Mouse (Mus musculus) cerebellum, postnatal 14 days (tissue): ENCODE results near the gene Hyal2.
A peak's percentile ranks its signal among the peaks of the same experiment; 100 is the strongest.

Experiments used
- DNase-seq, 2 experiments: peaks; one replicate each; pipeline ENCODE4 v3.0.0; 2021; ENCODE audit warnings: mixed read lengths in 2 of 2

Hyal2 gene

DNA sequence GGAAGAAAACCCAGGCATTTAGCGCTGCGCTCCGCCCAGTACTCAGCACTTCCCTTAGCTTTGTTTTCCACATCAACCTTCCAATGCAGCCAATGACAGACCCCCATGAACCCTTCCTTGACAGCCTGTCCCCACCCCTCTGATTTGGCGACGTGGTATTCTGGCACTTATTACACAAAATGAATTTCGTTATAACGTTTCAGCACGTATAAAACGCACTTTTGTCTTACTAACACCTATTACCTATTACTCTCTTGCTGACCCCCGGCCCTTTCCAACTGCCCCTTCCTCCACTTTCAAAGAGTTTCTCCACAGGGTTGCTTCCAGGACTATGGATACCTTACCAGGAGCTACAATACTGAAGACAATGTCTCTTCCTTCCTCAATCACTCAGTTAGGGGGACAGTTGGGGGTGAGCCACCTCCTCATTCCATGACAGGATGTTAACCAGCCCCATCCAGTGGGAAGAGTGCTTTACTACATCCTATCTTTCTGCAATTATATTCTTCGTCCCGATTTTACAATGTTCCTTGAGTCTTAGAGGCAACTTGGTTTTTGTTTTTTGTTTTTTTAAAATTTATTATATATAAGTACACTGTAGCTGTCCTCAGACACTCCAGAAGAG lies 45.3 kb downstream of the Hyal2 start:
- DNase-seq, result peak in 1 of 2 experiments; percentile 55

DNA sequence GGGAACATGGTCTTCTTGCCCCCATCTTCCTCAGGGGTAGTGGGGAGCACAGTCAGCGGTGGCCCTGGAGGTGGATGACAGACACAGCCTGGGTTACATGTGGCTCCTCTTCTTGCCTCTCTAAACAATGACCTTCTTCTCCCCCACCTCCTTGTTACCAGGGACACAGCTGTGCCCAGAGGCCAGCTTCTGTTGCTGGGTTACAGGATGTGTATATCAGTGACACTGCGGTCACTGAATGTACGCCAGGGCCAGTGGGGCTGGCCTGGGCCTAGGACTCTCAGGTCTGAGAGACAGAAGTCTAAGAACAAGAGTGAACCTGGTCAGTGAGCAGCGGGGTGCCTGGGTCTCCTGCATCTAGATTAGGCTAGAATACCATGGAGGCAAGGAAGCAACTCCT lies 47.3 kb downstream of the Hyal2 start:
- DNase-seq, result peak in 1 of 2 experiments; percentile 21

DNA sequence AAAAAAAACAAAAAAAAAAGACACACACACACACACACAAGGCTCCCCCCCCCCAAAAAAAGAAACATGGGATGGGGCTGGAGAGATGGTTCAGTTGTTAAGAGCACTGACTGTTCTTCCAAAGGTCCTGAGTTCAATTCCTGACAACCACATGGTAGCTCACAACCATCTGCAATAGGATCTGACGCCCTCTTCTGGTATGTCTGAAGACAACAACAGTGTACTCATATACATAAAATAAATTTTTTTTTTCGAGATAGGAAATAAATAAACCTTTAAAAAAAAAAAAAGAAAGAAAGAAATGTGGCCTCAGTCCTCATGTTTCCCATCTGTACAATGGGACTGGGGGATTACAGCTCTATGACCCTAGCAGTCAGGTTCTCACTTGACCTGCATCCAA lies 49.7 kb downstream of the Hyal2 start:
- no peak for DNase-seq

DNA sequence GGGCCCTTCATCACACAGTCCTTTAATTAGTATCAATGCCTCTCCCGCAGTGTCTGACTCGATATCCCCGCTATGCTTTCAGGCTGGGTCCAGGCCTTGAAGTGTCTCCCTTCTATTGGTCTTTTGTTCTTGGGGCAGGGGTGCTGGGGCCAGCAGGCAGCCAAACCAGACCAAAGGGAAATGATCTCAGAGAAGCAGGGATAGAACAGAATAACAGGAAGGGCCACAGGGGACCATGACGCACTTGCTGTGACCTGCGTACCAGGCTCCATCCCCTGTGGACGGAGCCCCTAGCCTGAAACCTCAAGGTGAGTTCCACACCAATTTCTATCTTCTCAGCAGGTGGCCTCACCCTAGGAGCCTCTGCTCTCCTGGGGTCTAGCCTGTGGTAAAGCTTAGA lies 50.4 kb downstream of the Hyal2 start:
- peak in 1 of 2 experiments; percentile 2 for DNase-seq

DNA sequence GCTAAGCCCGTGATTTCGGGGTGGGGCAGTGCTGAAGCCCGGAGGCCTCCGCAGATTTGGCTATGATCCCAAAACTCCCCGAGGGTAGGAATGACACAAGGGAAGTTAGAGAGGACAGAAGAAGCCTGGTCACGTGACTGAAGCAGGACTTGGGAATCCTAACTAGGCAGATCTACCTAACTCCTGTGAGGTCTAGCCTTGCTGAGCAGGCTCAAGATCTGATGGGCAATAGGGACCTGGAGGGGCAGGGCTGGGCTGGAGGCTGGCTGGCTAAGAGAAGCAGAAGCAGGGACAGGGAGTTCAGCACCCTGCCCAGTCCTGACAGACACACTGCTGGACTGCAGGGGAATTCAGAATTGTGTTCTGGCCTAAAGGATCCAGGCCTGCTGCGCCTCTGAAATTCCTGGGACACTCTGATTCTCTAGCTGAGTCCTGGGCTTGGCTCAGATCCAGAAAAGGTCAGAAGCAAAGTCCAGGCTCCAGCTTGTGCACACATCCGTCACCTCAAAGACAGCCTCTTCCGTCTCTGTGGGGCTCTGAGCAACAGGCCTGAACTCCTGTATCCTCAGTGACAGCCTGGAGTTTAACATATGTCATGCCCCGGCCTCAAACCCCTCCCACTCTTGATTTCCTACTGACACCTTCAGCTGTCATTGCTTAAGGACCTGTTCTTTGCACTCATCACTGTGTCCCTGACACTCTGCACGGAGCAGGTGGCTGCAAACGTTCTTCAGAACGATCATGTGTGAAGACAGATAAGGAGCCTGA lies 51.2 kb downstream of the Hyal2 start:
- DNase-seq, result peak in 1 of 2 experiments; percentile 38

DNA sequence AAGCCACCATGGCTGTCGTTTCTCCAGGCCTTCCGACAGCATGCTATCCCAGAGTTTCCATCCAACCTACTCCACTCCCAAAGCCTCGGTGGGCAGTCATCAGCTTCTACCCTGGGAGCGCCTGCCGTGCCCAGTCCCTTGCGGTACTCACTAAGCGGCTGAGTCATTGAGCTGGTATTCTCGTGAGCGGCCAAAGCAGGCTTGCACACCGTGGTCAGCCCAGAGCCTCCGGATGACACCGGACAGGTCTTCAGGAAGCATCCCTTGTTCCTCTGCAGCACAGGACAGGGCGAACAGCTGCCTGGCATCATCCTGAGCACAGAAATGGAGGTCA lies 51.8 kb downstream of the Hyal2 start:
- peak in 1 of 2 experiments; percentile 26 for DNase-seq

DNA sequence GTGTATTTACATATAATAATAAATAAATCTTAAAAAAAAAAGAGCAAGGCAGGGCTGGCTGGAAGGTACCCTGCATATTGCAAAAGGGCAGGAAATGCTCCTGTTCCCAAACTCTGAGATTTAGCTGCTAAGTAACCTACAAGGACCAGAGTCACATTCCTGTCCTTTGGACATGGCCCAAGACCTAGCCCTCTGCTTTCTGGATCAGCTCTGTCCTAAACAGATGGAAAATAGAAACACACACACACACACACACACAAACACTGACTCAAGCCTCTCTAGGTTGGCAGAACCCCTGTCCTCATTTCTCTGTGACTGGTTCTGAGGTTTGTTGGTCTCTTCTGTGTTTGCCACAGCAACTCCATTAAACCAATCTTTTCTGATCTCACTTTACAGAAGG lies 53.2 kb downstream of the Hyal2 start:
- peak in 1 of 2 experiments; percentile 52 for DNase-seq
